Mouse (Mus musculus) testis, adult 2 months (tissue): ENCODE data around the gene Usp22. TPM values are rescaled to one million over a fixed set of nuclear protein-coding genes. Genes with fewer than 3 reads are reported as not detected.

Source experiments
- H3K27ac ChIP-seq: fragments of 200-500 bp; 2 replicates; pipeline ENCODE4 v1.5.1; 2012; ENCODE audit warnings: low read depth, low read length; ENCODE audit not compliant: control insufficient read depth, insufficient read depth
- H3K27me3 ChIP-seq: fragments of 200-500 bp; 2 replicates; pipeline ENCODE4 v1.6.1; 2012; ENCODE audit warnings: mild to moderate bottlenecking, low read length, moderate library complexity; ENCODE audit not compliant: control insufficient read depth, insufficient read depth
- H3K36me3 ChIP-seq: fragments of 200-500 bp; 2 replicates; pipeline ENCODE4 v1.6.1; 2012; ENCODE audit warnings: mild to moderate bottlenecking, low read length; ENCODE audit not compliant: control insufficient read depth, insufficient read depth
- H3K4me1 ChIP-seq: fragments of 200-500 bp; 2 replicates; pipeline ENCODE4 v1.6.1; 2012; ENCODE audit warnings: low read length; ENCODE audit not compliant: control insufficient read depth, insufficient read depth
- H3K4me3 ChIP-seq: fragments of 200-500 bp; 2 replicates; pipeline ENCODE4 v1.5.1; 2012; ENCODE audit warnings: low read depth, mild to moderate bottlenecking, low read length, moderate library complexity, mixed read lengths; ENCODE audit not compliant: control insufficient read depth
- CTCF ChIP-seq: fragments of 200-500 bp; IDR thresholded peaks from 2 replicates; pipeline ENCODE4 v1.5.1; 2012; ENCODE audit warnings: low read depth, mild to moderate bottlenecking, inconsistent platforms, low read length, moderate library complexity; ENCODE audit not compliant: control insufficient read depth, insufficient read depth, insufficient replicate concordance
- POLR2A ChIP-seq: fragments of 200-500 bp; IDR thresholded peaks from 2 replicates; pipeline ENCODE4 v1.6.1; 2012; ENCODE audit warnings: low read depth, mild to moderate bottlenecking, inconsistent platforms, low read length, moderate library complexity; ENCODE audit not compliant: control insufficient read depth
- polyA plus RNA-seq: library from polyadenylated mRNA; depleted of rRNA; stranded (reverse); fragments of >200 nt; gene quantifications from 2 replicates; pipeline ENCODE4 v1.2.3, GENCODE M21; 2012

Gene Usp22
- polyA plus RNA-seq, 1 experiment, result 15.8 TPM

- H3K4me3 ChIP-seq, result no peak within 1 kb of the TSS
- TF ChIP-seq POLR2A, result no peak
- TF ChIP-seq CTCF, result no peak
- no peak within 1 kb of the TSS for H3K27ac ChIP-seq
- H3K27me3 ChIP-seq, result no peaks in the 10 kb centered on the region
- no peaks in the 10 kb centered on the region for H3K4me1 ChIP-seq
- H3K36me3 ChIP-seq, result no peaks in the 10 kb centered on the region
These were observed 48.1 kb downstream of the Usp22 start, which contains the start of gene Tnfrsf13b for GRCm38 (mm10) chr11:61126606-61127355. TSS of gene Tnfrsf13b (plus strand) at chr11:61126755.

- TF ChIP-seq CTCF (no peak), POLR2A (no peak)
- Histone ChIP-seq H3K4me3 (no peak overlapping the region), H3K27me3 (no peaks in the 10 kb centered on the region), H3K4me1 (no peaks in the 10 kb centered on the region), H3K36me3 (no peaks in the 10 kb centered on the region), H3K27ac (no peak overlapping the region)
These were observed 48.9 kb downstream of the Usp22 start for GRCm38 (mm10) chr11:61125970-61126369.

GRCm38 (mm10) chr11:61123886-61124285 lies 51.0 kb downstream of the Usp22 start:
- Histone ChIP-seq H3K4me3 (no peak overlapping the region), H3K4me1 (no peaks in the 10 kb centered on the region), H3K36me3 (no peaks in the 10 kb centered on the region), H3K27ac (no peak overlapping the region), H3K27me3 (no peaks in the 10 kb centered on the region)
- TF ChIP-seq CTCF (no peak), POLR2A (no peak)

- no peaks in the 10 kb centered on the region for H3K4me1 ChIP-seq
- H3K27ac ChIP-seq, result no peak overlapping the region
- no peak for TF ChIP-seq POLR2A
- TF ChIP-seq CTCF, result no peak
- no peaks in the 10 kb centered on the region for H3K36me3 ChIP-seq
- H3K4me3 ChIP-seq, result no peak overlapping the region
- H3K27me3 ChIP-seq, result no peaks in the 10 kb centered on the region
These were observed 52.0 kb downstream of the Usp22 start for GRCm38 (mm10) chr11:61122769-61123288.

GRCm38 (mm10) chr11:61122283-61122768 lies 52.5 kb downstream of the Usp22 start:
- TF ChIP-seq CTCF, result no peak
- TF ChIP-seq POLR2A, result no peak

GRCm38 (mm10) chr11:61119996-61120583 lies 54.8 kb downstream of the Usp22 start:
- H3K27ac ChIP-seq, result no peak overlapping the region
- H3K36me3 ChIP-seq, result no peaks in the 10 kb centered on the region
- no peak overlapping the region for H3K4me3 ChIP-seq
- no peaks in the 10 kb centered on the region for H3K4me1 ChIP-seq
- no peaks in the 10 kb centered on the region for H3K27me3 ChIP-seq
- no peak for TF ChIP-seq POLR2A
- no peak for TF ChIP-seq CTCF

More at GRCm38 (mm10) chr11:61122283-61122768, 52.5 kb downstream of the Usp22 start:
- no peaks in the 10 kb centered on the region for H3K27me3 ChIP-seq
- H3K4me1 ChIP-seq, result no peaks in the 10 kb centered on the region
- no peaks in the 10 kb centered on the region for H3K36me3 ChIP-seq
- H3K27ac ChIP-seq, result no peak overlapping the region
- H3K4me3 ChIP-seq, result no peak overlapping the region

- H3K27ac ChIP-seq, result no peak overlapping the region
- no peaks in the 10 kb centered on the region for H3K27me3 ChIP-seq
- no peaks in the 10 kb centered on the region for H3K4me1 ChIP-seq
- no peaks in the 10 kb centered on the region for H3K36me3 ChIP-seq
- no peak for TF ChIP-seq CTCF
- no peak for TF ChIP-seq POLR2A
- H3K4me3 ChIP-seq, result no peak overlapping the region
These were observed 58.6 kb downstream of the Usp22 start for GRCm38 (mm10) chr11:61116226-61116625.
